Mouse (Mus musculus): ENCODE data around the gene E130114P18Rik.

The E130114P18Rik gene

DNA sequence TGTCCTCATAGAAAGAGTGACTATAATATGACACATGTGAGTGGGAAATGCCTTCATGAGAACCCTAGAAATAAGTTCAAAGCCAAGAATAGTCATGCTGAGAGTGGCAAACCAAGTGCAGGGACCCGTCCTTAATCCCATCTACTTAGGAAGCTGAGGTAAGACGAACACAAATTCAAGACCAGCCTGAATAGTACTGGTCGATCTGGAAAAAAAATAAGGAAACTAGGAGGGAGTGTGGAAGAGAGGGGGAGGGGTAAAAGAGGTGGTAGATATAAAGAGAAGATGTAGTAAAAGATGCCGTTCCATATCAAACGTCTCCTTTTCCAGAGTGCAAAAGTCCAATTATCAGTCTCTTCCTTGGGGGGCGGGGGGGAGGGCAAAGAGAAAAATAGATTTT, 213.7 kb downstream of the E130114P18Rik start:
- DNase-seq (ENCODE audit: low read depth, low spot score): no peak

- no peak for DNase-seq (ENCODE audit: low read depth, low spot score)
Observed at GRCm38 (mm10) chr4:97557585-97557984, 220.3 kb downstream of the E130114P18Rik start.

GRCm38 (mm10) chr4:97544016-97544415, 233.9 kb downstream of the E130114P18Rik start:
- no peak for DNase-seq (ENCODE audit: low read depth, low spot score)

GRCm38 (mm10) chr4:97532072-97532471, 245.8 kb downstream of the E130114P18Rik start:
- DNase-seq (ENCODE audit: low read depth, low spot score): no peak

DNA sequence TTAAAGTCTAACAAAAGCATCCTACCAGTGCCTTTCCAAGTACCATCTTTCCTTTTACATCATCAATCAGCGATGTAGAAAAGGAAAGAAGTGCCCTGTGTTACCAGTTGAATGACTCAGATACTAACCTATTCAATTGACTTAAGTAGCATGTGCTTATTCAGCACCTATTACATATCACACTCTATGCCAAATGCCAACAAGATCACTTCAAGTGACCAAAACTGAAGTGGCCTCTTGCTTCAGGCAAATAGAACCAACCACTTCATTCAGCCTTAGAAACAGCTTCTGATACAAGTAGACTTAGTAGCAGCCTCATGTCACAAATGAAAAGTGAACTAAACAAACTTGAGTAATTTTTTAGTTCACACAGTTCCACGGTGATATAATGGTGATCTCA, 249.4 kb downstream of the E130114P18Rik start:
- no peak for DNase-seq (ENCODE audit: low read depth, low spot score)

Measured in ZHBTc4 (cell line).